Mouse (Mus musculus) intestine, embryonic 15.5 days (tissue): Measurements from ENCODE around the gene Mrpl47. TPM values are rescaled to one million over a fixed set of nuclear protein-coding genes. Genes with fewer than 3 reads are reported as not detected.

ENCODE experiments used
- ATAC-seq: fragments of 200-750 bp; cut with Nextera tagmentation; 2 replicates; pipeline ENCODE4 v1.8.0; 2017; ENCODE audit warnings: moderate TSS enrichment, moderate library complexity
- H3K27ac ChIP-seq: fragments of 300-500 bp; sonication (generic); 2 replicates; pipeline ENCODE4 v1.5.1; 2015; ENCODE audit warnings: mild to moderate bottlenecking, inconsistent platforms
- H3K27me3 ChIP-seq: fragments of 300-500 bp; sonication (generic); replicated peaks from 2 replicates; pipeline ENCODE4 v1.6.1; 2015; ENCODE audit warnings: inconsistent platforms
- H3K36me3 ChIP-seq: fragments of 300-500 bp; sonication (generic); 2 replicates; pipeline ENCODE4 v1.6.1; 2015; ENCODE audit warnings: inconsistent platforms
- H3K4me1 ChIP-seq: fragments of 300-500 bp; sonication (generic); replicated peaks from 2 replicates; pipeline ENCODE4 v1.6.1; 2015; ENCODE audit warnings: inconsistent platforms
- H3K4me2 ChIP-seq: fragments of 300-500 bp; sonication (generic); replicated peaks from 2 replicates; pipeline ENCODE4 v1.6.1; 2015; ENCODE audit warnings: mild to moderate bottlenecking, inconsistent platforms
- H3K4me3 ChIP-seq: fragments of 300-500 bp; sonication (generic); replicated peaks from 2 replicates; pipeline ENCODE4 v1.5.1; 2015; ENCODE audit warnings: inconsistent platforms
- H3K9ac ChIP-seq: fragments of 300-500 bp; sonication (generic); 2 replicates; pipeline ENCODE4 v1.6.1; 2015; ENCODE audit warnings: inconsistent platforms
- H3K9me3 ChIP-seq: fragments of 300-500 bp; sonication (generic); 2 replicates; pipeline ENCODE4 v1.6.1; 2016; ENCODE audit warnings: inconsistent platforms
- WGBS: fragments of 180-500 bp; shearing (Covaris S2); methylation state at CpG from one replicate; pipeline ENCODE4 v1.1.7; 2015; 5-methylcytosine and 5-hydroxymethylcytosine counted together
- polyA plus RNA-seq: library from polyadenylated mRNA; unstranded; fragments of >200 nt; fragmentation: Nextera tagmentation; extraction: Ambion mirVana; gene quantifications from 2 replicates; pipeline ENCODE4 v1.2.1, GENCODE M21; 2015

Mrpl47 gene
- polyA plus RNA-seq, 1 experiment from 2014 or later: 43.2 TPM

DNA sequence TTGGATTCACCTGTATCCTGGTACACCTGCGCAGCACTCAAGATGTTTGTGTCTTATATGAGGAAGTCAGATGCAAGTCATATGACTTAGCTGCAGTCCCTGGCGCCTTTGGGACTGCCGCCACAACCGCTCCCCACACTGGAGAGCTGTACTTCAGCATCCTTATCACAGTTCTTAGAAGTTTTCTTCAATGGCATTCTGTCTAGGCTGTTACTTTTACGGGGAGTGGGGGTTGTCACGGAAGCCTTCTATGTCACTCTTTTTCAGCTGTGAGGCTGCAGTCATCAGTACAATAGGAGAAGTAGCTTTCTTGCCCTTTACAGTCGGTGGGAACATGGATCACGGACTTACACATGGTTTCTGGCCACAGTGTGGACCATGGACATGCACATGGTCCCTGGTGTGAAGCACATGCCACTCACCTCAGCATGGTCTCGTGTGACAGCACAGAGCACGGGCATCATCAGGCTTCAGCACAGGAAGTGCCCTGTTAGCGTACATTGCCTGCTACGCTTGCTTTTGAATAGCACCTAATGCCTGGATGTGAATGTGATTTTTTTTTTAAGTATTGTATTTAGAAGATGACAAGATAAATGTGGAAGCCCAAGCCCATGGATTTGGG, 54.4 kb downstream of the Mrpl47 start:
- no peaks in the 10 kb centered on the region for H3K4me1 ChIP-seq
- no peak overlapping the region for H3K4me2 ChIP-seq
- no peaks in the 10 kb centered on the region for H3K27me3 ChIP-seq
- ATAC-seq: 0 out of 2 replicates have a peak, but pooled peaks have one; percentile 43
- H3K9ac ChIP-seq: no peak overlapping the region
- 75% methylated on average over 12 of the region's 12 CpGs for WGBS
- no peak overlapping the region for H3K4me3 ChIP-seq
- no peaks in the 10 kb centered on the region for H3K9me3 ChIP-seq
- H3K36me3 ChIP-seq: no peaks in the 10 kb centered on the region
- H3K27ac ChIP-seq: no peak overlapping the region

DNA sequence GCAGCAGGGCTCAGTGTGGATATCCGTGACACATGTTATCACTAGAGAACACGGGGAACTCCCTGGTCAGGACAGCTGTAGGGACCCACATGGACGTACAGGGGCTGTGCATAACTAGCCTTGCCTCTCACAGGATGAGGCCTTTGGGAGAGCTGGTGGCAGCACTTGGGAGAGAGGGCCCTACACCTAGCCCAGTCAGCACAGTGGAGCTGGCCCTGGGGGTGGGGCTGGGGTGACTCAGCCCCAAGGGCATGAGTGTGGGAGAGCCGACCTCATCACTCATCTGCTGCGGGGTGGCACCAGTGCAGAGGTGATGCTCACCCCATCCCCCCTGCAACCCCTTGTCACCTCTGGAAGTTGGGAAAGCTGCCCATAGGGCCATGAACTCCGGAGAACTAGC, 61.0 kb downstream of the Mrpl47 start:
- Histone ChIP-seq H3K27ac (no peak overlapping the region), H3K4me3 (no peak overlapping the region), H3K27me3 (no peaks in the 10 kb centered on the region), H3K4me2 (no peak overlapping the region), H3K9me3 (no peaks in the 10 kb centered on the region), H3K9ac (no peak overlapping the region), H3K36me3 (no peaks in the 10 kb centered on the region), H3K4me1 (no peaks in the 10 kb centered on the region)
- 73% methylated on average over 6 of the region's 6 CpGs for WGBS
- ATAC-seq: no peak

Other genes with a start within 250 kb of the Mrpl47 start
- gene Kcnmb3, start 245.4 kb downstream of the Mrpl47 start, polyA plus RNA-seq: not detected in 2 replicates
- gene Zfp639, start 227.3 kb downstream of the Mrpl47 start, polyA plus RNA-seq: 28.2 and 32.9 TPM in 2 replicates
- 27.3 and 29.7 TPM in 2 replicates for gene Mfn1, start 208.1 kb downstream of the Mrpl47 start, polyA plus RNA-seq
- 52.4 and 53.4 TPM in 2 replicates for gene Gnb4, start 121.0 kb downstream of the Mrpl47 start, polyA plus RNA-seq
- 131 and 144 TPM in 2 replicates for gene Actl6a, start 31.3 kb downstream of the Mrpl47 start, polyA plus RNA-seq
- gene Ndufb5, start 615 bp downstream of the Mrpl47 start, polyA plus RNA-seq: 372 and 411 TPM in 2 replicates
- 2.5 and 4.3 TPM in 2 replicates for gene Usp13, start 79.9 kb upstream of the Mrpl47 start, polyA plus RNA-seq